ENCODE assay signal across 14 mouse cellular contexts in genomic region chr9:72660139-72660538, GRCm38 (mm10). TPM values are rescaled to one million over a fixed set of nuclear protein-coding genes. Genes with fewer than 3 reads are reported as not detected.
DNase-seq lines count a peak whose midpoint lies in the region; ATAC-seq and TF ChIP-seq lines count a peak whose summit lies in the region.
"Had no signal": no experiment of that assay in that cellular context is flagged by ENCODE, and none has a peak within 500 bp of the region (broad histone marks: within the 10 kb centered on the region; RNA-seq: fewer than 3 reads in every experiment).

No protein-coding gene starts in this region.

- no peaks in the 10 kb centered on the region for H3K9me3 ChIP-seq in liver, embryonic 12.5 days (replicated peaks)
- H3K9me3 ChIP-seq: liver, embryonic 13.5 days had no signal

- no peaks in the 10 kb centered on the region for H3K27me3 ChIP-seq in liver, adult 2 months (ENCODE audit: control insufficient read depth, insufficient read depth, low read length)
- no peaks in the 10 kb centered on the region for H3K27me3 ChIP-seq in liver, embryonic 12.5 days (replicated peaks)
- no peaks in the 10 kb centered on the region for H3K27me3 ChIP-seq in thymus, adult 2 months (ENCODE audit: control insufficient read depth, insufficient read depth, low read length)
- H3K27me3 ChIP-seq: liver, embryonic 13.5 days had no signal

- WGBS in liver, adult 2 months: 81% methylated on average over 4 of the region's 4 CpGs
- 29% methylated on average over 4 of the region's 4 CpGs for WGBS in liver, embryonic 12.5 days (ENCODE audit: insufficient replicate concordance)
- 7% methylated on average over 4 of the region's 4 CpGs for WGBS in thymus, adult 2 months

- H3K36me3 ChIP-seq in liver, adult 2 months (ENCODE audit: control insufficient read depth, insufficient read depth, low read length): peaks cover 2% of the 10 kb centered on the region; the same call in 1 of the 2 replicates
- peaks cover 15% of the 10 kb centered on the region for H3K36me3 ChIP-seq in liver, embryonic 12.5 days
- H3K36me3 ChIP-seq in thymus, adult 2 months (ENCODE audit: control insufficient read depth, insufficient read depth, low read length): no peaks in the 10 kb centered on the region

- H3K4me2 ChIP-seq in liver, embryonic 12.5 days: no peak overlapping the region
- H3K4me2 ChIP-seq: liver, embryonic 13.5 days; midbrain, embryonic 11.5 days had no signal

- H3K4me3 ChIP-seq in liver, adult 2 months (ENCODE audit: insufficient read depth, low read depth, low read length): no peak overlapping the region
- no peak overlapping the region for H3K4me3 ChIP-seq in liver, embryonic 12.5 days
- H3K4me3 ChIP-seq in thymus, adult 2 months (ENCODE audit: control insufficient read depth, insufficient read depth, low read length): no peak overlapping the region
- H3K4me3 ChIP-seq: liver, embryonic 13.5 days had no signal

- TF ChIP-seq POLR2A in liver, adult 2 months (IDR thresholded peaks at IDR 0.05; ENCODE audit: extremely low read depth, insufficient read depth, low read length): no peak
- no peak for TF ChIP-seq POLR2A in thymus, adult 2 months (IDR thresholded peaks at IDR 0.05; ENCODE audit: control insufficient read depth, extremely low read depth, insufficient read depth, low read length, poor library complexity)

- no peak overlapping the region for H3K9ac ChIP-seq in liver, adult 2 months (ENCODE audit: low read depth, low read length)
- no peak overlapping the region for H3K9ac ChIP-seq in liver, embryonic 12.5 days

- peak; percentile 37 for DNase-seq in liver, adult 2 months (ENCODE audit: extremely low read depth, low read depth, low spot score)
- DNase-seq in thymus, adult 2 months: peak; percentile 55
- no peak for DNase-seq in ovary, postnatal 14 days (ENCODE audit: low spot score)
- DNase-seq in cerebellum, postnatal 36 days: no peak
- no peak for DNase-seq in right cerebral cortex, postnatal 4 days
- DNase-seq: cerebellum, postnatal 14 days; heart, postnatal 10 days; kidney, adult 8-10 months; layer of hippocampus, adult 9-11 months; liver, embryonic 13.5 days had no signal

- TF ChIP-seq CTCF in liver, adult 2 months (IDR thresholded peaks at IDR 0.05; ENCODE audit: low read depth, low read length): no peak
- no peak for TF ChIP-seq CTCF in thymus, adult 2 months (IDR thresholded peaks at IDR 0.05; ENCODE audit: borderline replicate concordance, control insufficient read depth, extremely low read depth, insufficient read depth, low read length, poor library complexity)

- no peak for ATAC-seq in liver, embryonic 12.5 days
- ATAC-seq in CD4-positive, CD25-positive, alpha-beta regulatory T cell, adult 4 months: peak; percentile 91
- peak; percentile 95 for ATAC-seq in inflammation-experienced regulatory T-cells, adult 6 months

- H3K4me1 ChIP-seq in liver, adult 2 months (ENCODE audit: control insufficient read depth, insufficient read depth, low read length): peaks cover 10% of the 10 kb centered on the region
- H3K4me1 ChIP-seq in liver, embryonic 12.5 days: peaks cover 60% of the 10 kb centered on the region
- H3K4me1 ChIP-seq in thymus, adult 2 months (replicated peaks; ENCODE audit: control insufficient read depth, insufficient read depth, low read length): peaks cover 17% of the 10 kb centered on the region

- no peak overlapping the region for H3K27ac ChIP-seq in liver, adult 2 months (replicated peaks; ENCODE audit: insufficient read depth, low read depth, low read length)
- no peak overlapping the region for H3K27ac ChIP-seq in liver, embryonic 12.5 days
- no peak overlapping the region for H3K27ac ChIP-seq in thymus, adult 2 months (ENCODE audit: control insufficient read depth, insufficient read depth, low read length)

- H3K79me2 ChIP-seq in liver, adult 2 months (ENCODE audit: control insufficient read depth, insufficient read depth, low read length): peaks cover 12% of the 10 kb centered on the region; the same call in 1 of the 2 replicates

RNA-seq across cellular contexts. Expression of gene Nedd4, which starts 2.0 kb away (rescaled TPM):
- total RNA-seq in liver, adult 2 months (2014; rRNA removed): 123 and 142 TPM in 2 replicates
- 45.6 and 51.7 TPM in 2 replicates for polyA plus RNA-seq in liver, adult 2 months (2012; rRNA removed)
- 173 and 176 TPM in 2 replicates for polyA plus RNA-seq in liver, embryonic 12.5 days (2016; fragmentation: Nextera tagmentation; extraction: Ambion mirVana)
- 1 to 10 TPM; 4.5 to 4.7 TPM for polyA plus RNA-seq in CD4-positive, CD25-positive, alpha-beta regulatory T cell, adult 4 months (2017; shearing (Covaris generic))
- polyA plus RNA-seq in inflammation-experienced regulatory T-cells, adult 6 months (2017; shearing (Covaris generic)): 1 to 10 TPM; 2.2 to 8.3 (median 2.5) TPM
- polyA plus RNA-seq in thymus, adult 2 months (2012; rRNA removed): 71.7 and 80.4 TPM in 2 replicates

Comparison
In these comparisons a context has a peak if more than half of its experiments do, and no peak if none do; other contexts are left out.
1. DNase-seq: peak in liver, adult 2 months (single experiment) and thymus, adult 2 months (single experiment); none in ovary, postnatal 14 days (single experiment), cerebellum, postnatal 36 days (0 of 2) and right cerebral cortex, postnatal 4 days (single experiment).